Mouse (Mus musculus) thymus, postnatal 0 days (tissue): ENCODE data around the gene Ctns. TPM values are rescaled to one million over a fixed set of nuclear protein-coding genes. Genes with fewer than 3 reads are reported as not detected.
A peak's percentile ranks its signal among the peaks of the same experiment; 100 is the strongest.

Source experiments
- DNase-seq: peaks from one replicate; pipeline ENCODE4 v3.0.0-alpha.2; 2015; ENCODE audit warnings: low spot score
- polyA plus RNA-seq: library from polyadenylated mRNA; unstranded; fragments of >200 nt; fragmentation: Nextera tagmentation; extraction: Ambion mirVana; gene quantifications from 2 replicates; pipeline ENCODE4 v1.2.1, GENCODE M21; 2015

The Ctns gene
- polyA plus RNA-seq, 1 experiment from 2014 or later, result 13.2 TPM

GRCm38 (mm10) chr11:73194444-73194843, 4.4 kb downstream of the Ctns start:
- DNase-seq, result no peak

- no peak for DNase-seq
Observed at GRCm38 (mm10) chr11:73193047-73193446, 5.8 kb downstream of the Ctns start.

- DNase-seq, result no peak
Observed at GRCm38 (mm10) chr11:73187231-73187630, 11.6 kb downstream of the Ctns start.

- DNase-seq, result no peak
Observed at GRCm38 (mm10) chr11:73185872-73186615, 12.8 kb downstream of the Ctns start.

- DNase-seq, result no peak
Observed at GRCm38 (mm10) chr11:73177895-73178294, 20.9 kb downstream of the Ctns start.

- DNase-seq, result peak; percentile 31
Observed at GRCm38 (mm10) chr11:73177509-73177875, 21.4 kb downstream of the Ctns start.

GRCm38 (mm10) chr11:73176608-73177508, 22.0 kb downstream of the Ctns start, which contains the start of the genes Emc6 and Tax1bp3:
TSS of gene Emc6 (minus strand) at chr11:73177037.
TSS of gene Tax1bp3 (plus strand) at chr11:73177083.
- DNase-seq, result peak; percentile 98

GRCm38 (mm10) chr11:73176186-73176585, 22.7 kb downstream of the Ctns start:
- DNase-seq, result no peak

- no peak for DNase-seq
Observed at GRCm38 (mm10) chr11:73175612-73176011, 23.2 kb downstream of the Ctns start.

GRCm38 (mm10) chr11:73172186-73172585, 26.7 kb downstream of the Ctns start:
- DNase-seq, result no peak

GRCm38 (mm10) chr11:73169231-73169630, 29.6 kb downstream of the Ctns start:
- peak; percentile 56 for DNase-seq

GRCm38 (mm10) chr11:73168576-73168975, 30.3 kb downstream of the Ctns start:
- no peak for DNase-seq

- no peak for DNase-seq
Observed at GRCm38 (mm10) chr11:73168071-73168470, 30.8 kb downstream of the Ctns start.

GRCm38 (mm10) chr11:73162284-73162683, 36.6 kb downstream of the Ctns start:
- no peak for DNase-seq

GRCm38 (mm10) chr11:73161616-73162015, 37.2 kb downstream of the Ctns start:
- no peak for DNase-seq

GRCm38 (mm10) chr11:73160811-73161200, 38.0 kb downstream of the Ctns start:
- no peak for DNase-seq

GRCm38 (mm10) chr11:73159957-73160810, 38.7 kb downstream of the Ctns start, which contains the start of gene P2rx5:
TSS of gene P2rx5 (plus strand) at chr11:73160421.
- DNase-seq, result no peak

GRCm38 (mm10) chr11:73155071-73155470, 43.8 kb downstream of the Ctns start:
- no peak for DNase-seq

- DNase-seq, result no peak
Observed at GRCm38 (mm10) chr11:73148209-73148608, 50.6 kb downstream of the Ctns start.

- DNase-seq, result no peak
Observed at GRCm38 (mm10) chr11:73146975-73147365, 51.9 kb downstream of the Ctns start.
